Mouse (Mus musculus) G1E-ER4 (cell line): ENCODE data around the gene Nup107. TPM values are rescaled to one million over a fixed set of nuclear protein-coding genes. Genes with fewer than 3 reads are reported as not detected.

Experiments used
- GATA1 ChIP-seq: IDR thresholded peaks from one replicate; pipeline ENCODE4 v1.8.0; 2012; ENCODE audit warnings: low read length, inconsistent platforms
- polyA plus RNA-seq: library from polyadenylated mRNA; stranded (reverse); fragments of >175 nt; gene quantifications from 2 replicates; pipeline ENCODE4 v1.2.3, GENCODE M21; 2012

Nup107 gene
- polyA plus RNA-seq, 1 experiment: 78.1 TPM

DNA sequence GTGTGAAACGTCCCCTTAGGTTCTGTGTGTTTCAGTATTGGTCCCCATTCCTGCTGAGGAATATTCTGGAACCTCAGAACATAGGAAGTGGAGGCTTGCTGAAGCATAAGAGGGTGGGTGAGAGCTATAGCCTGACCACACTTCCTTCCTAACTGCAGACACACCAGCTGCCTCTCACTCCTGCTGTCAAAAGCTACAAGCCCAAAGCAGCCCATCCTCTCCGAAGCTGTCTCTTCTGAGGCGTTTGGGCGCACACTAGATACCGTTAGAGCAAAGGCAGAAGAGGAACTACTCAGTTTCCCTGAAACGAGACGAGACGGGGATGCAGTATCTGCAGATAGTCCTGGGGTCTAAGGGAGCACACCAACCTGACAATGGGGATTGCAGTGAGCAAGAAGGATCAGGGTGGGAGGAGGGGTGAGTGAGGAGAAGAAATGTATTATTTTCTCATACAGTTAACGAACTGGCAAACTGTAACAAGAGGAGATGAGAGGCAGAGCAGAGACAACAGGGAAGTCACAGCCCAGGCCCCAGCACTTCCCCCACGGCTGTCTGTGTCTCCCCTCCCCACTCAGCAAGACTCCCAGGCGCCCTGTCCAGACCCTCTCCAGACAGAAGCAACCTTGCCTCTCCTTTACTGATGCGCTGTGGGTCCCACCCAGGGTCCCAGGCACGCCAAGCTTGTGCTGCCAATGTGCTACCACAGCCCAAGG is 37.3 kb downstream of the Nup107 start:
- no peak for TF ChIP-seq GATA1

DNA sequence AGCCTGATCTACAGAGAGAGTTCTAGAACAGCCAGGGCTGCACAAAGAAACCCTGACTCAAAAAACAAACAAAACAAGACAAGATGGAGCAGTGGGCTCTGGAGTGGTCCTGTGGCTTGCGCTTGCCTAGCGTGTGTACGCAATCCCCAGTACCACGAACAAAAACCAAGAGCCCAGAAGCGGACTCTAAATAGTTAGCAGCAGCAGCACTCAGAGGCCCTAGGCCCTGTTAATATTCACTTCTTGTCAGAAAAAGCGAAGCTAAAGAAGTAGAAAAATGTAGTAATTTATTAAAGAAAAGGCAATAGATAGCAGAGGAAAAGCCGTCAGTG is 37.9 kb downstream of the Nup107 start:
- TF ChIP-seq GATA1: no peak

DNA sequence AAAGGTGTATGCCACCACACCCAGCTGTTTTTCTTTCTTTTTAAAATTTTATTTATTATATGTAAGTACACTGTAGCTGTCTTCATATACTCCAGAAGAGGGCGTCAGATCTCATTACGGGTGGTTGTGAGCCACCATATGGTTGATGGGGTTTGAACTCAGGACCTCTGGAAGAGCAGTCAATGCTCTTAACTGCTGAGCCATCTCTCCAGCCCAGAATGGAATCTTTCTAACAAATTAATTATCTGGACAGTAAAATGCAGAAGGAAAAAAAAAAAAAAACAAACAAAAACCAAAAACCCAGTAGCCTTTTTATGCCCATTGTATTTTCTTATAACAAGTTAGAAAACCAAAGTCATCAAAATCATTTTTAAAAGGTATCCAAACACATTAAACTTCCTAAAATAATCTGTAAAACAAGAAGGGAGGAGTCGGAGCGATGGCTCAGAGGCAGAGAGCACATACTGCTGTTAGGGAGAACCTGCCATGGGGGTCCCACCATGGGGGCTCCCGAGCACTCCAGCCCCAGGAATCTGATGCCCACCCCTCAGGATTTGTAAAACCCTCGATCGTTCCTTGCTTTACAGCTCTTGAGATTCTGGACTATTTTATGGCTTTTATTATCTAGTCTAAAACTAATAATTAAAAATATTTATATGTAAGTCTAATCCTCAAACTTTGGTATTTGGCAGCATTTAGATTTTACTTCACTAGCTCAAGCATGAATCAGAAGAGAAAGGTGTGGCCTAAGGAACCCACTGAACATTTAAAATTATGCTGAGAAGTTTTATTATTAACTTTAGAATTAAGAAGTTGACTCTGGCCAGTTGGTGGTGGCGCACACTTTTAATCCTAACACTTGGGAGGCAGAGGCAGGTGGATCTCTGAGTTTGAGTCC is 38.5 kb downstream of the Nup107 start:
- no peak for TF ChIP-seq GATA1

DNA sequence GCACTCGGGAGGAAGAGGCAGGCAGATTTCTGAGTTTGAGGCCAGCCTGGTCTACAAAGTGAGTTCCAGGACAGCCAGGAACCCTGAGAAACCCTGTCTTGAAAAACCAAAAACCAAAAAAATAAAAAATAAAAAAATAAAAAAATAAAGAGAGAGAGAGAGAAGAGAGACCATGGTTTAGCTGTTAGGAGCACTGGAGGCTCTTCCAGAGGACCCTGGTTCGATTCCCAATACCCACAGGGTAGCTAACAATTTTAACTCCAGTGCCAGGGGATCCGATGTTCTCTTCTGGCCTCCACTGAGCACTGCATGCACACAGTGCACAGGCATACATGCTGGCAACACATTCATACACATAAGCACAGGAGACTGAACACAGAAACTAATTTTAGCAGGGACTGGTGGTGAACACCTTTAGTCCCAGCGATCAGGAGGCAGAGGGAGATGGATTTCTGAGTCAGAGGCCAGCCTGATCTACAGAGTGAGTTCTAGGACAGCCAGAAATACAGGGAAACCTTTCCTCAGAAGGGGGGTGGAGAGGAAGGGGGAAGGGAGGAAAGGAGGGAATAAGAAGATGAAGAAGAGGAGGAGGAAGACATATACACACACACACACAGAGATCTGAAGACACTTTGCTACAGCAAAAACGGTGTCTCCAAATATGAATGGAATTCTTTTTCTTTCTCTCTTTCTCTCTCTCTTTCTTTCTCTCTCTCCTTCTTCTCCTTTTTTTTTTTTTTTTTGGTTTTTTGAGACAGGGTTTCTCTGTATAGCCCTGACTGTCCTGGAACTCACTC is 39.5 kb downstream of the Nup107 start:
- TF ChIP-seq GATA1: no peak

DNA sequence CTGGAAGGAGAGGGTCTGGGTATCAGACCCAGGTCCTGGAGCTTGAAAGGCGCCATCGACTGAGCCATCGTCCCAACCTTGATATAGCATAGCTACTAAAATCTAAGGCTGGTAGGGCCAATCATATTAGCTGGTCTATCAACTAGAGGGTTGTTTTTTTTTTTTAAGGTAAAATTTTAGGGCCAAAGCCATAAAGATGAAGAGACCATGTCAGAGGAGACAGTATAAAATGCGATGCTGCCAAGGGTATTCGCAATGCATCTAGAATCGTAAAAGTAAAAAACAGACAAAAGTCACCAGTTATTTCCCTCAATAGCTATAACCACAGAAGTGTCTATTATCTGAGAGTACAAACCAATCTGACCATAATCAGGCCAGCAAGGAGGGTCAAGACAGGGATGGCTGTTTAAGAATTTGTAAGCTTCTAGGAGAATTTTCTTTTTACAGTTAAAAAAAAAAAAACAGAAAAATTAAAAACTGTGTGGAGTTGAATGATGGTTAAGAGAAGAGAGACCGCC is 40.1 kb downstream of the Nup107 start:
- no peak for TF ChIP-seq GATA1

DNA sequence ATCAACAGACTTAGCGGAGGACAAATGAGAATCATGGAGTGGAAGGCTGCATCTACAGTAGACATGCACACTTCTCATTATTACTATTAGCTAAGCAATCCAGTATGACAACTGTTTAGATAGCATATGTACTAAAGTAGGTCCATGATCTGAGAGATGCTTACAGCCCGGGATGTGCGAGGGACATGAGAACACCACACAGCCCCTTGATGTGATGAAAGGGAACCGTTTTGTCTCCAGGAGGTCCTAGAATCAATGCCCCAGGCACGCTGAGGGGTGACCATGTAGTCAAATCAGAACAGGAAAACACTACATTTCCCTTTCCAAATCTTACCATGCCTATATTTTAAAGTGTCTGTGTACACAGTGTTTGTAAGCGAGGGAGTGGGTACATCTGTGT is 40.8 kb downstream of the Nup107 start:
- no peak for TF ChIP-seq GATA1

DNA sequence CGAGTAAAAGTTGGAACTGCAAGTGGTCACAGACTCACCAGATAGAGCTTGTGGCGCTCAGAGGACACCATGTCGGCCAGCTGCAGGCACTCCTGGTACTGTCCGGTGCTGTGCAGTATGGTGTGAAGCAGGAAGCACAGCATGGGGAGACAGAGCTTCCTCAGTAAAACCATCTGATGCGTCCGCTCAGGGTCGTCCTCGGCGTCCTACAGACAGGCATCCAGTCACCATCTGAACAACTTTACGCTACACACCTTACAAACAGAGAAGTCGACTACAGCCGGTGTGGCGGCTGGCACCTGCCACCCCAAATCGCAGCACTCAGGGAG is 41.3 kb downstream of the Nup107 start:
- no peak for TF ChIP-seq GATA1

DNA sequence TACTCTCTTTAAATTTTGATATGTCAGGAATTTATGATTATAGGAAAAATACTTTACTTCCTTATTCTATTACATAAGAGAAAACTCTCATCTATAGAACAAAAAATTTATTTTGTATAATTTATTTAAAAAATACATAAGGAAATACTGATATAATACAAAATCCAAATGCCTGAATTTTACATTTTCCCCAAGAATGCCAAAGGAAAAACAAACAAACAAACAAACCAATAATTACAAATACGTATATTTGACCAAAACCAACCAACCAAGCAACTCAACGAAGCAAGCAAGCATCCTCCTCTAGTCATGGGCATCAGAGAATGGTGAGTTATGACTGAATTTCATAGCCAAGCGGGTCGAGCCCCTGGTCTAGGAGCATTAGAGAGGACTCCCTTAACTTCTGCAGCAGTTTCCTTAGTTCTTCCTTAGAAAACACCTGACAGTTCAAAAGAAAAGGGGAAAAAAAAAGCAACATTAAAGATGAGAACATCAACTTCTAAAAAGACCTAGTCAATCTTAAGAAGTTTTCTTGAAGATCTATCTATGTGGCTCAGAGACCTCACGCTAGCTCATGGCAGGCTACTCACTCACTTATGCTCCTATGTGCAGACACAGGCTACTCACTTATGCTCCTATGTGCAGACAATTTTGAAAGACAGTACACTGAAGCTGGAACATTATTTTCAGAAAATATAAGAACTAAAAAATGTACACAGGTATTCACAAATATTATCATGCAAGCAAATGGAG is 41.8 kb downstream of the Nup107 start:
- TF ChIP-seq GATA1: no peak

DNA sequence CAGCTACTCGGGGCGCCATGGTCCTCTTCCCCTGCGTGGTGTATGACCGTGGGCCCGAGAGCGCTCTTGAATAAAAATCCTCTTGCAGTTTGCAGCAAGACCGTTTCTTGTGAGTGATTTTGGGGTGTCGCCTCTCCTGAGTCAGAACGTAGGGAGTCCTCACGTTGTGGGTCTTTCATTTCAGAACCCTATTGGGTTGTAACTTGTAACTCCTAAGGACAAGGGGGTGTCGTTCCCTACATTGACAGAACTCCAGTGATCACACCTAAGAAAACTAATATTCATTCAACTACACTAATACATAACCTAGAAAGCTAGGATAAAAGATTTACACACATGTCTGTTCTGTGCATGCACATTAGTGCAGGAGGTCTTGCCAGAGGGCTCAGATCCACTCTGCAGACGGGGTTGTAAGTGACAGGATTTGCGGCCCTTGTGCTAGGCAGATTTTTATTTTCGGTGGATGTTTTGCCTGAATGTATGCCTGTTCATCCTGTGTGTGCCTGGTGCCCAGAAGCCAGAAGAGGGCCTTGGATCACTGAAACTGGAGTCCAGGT is 42.6 kb downstream of the Nup107 start:
- TF ChIP-seq GATA1: no peak

DNA sequence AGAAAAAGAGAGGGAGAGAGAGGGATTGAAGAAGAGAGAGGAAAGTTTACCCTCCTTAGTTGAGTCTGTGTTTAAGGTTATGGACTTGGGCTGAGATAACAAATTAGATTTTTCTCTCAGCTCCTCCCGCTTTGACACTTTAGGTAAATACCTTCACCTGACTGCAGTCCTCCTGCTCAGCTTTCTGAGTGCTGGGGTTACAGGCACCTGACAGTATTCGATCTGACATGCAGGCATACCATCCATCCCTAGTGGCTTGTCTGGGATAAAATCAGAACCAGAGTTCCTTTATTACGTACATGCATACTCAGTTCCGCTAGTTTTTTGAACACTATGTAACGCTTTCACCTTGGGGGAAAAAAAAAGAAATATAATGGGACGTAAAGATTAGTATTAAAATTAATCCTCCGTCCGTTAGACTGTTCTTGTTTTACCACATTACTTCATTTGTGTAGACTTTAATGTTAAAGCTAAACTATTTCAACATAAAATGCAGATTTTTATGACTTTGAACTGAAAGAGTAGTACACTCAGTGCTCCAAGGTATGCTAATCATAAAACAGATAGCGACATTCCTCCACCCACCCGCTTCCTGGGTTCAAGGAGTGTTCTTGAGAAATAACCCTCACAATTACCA is 43.3 kb downstream of the Nup107 start:
- no peak for TF ChIP-seq GATA1

DNA sequence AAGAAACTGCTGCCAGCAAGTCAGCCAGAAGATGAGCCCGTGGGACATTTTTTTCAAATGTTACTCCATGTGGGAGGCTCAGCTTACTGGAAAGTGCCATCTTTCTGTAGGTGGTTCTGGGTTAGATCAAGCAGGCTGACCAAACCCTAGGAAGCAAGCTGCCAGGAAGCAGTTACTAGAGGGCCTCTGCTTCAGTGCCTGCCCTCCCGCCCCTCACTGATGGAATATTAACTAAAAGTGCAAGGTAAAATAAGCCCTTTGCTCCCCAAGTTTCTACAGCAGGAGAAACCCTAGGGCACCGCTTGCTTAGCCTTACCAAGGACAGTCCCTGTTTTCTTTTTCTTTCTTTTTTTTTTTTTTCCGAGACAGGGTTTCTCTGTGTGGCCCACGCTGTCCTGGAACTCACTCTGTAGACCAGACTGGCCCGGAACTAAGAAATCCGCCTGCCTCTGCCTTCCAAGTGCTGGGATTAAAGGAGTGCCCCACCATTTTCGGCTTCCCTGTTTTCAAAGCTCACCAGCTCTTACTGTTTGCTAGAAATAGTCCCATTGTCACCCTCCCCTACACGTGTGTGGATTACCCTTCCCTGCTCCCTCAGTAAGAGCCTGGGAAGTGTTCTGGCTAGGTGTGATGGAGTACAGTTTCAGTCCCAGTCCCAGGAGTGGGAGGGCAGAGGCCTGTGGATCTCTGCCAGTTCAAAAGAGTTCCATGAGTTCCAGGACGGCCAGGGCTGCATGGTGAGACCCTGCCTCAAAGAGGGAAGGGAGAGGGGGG is 44.0 kb downstream of the Nup107 start:
- no peak for TF ChIP-seq GATA1

DNA sequence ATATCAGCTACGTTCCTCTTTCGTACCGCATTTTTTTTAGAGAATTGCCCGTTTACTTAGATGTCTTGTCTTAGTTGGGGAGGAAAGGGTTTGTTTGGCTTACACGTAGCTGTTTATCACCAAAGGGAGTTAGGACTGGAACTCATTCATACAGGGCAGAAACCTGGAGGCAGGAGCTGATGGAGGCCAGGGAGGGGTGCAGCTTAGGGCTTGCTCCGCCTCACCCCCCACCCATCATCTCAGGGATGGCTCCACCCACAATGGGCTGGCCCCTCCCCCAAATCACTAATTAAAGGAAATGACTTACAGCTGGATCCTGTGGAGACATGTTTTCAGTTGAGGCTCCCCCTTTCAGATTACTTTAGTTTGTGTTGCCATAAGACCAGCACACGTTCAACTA is 44.8 kb downstream of the Nup107 start:
- no peak for TF ChIP-seq GATA1

DNA sequence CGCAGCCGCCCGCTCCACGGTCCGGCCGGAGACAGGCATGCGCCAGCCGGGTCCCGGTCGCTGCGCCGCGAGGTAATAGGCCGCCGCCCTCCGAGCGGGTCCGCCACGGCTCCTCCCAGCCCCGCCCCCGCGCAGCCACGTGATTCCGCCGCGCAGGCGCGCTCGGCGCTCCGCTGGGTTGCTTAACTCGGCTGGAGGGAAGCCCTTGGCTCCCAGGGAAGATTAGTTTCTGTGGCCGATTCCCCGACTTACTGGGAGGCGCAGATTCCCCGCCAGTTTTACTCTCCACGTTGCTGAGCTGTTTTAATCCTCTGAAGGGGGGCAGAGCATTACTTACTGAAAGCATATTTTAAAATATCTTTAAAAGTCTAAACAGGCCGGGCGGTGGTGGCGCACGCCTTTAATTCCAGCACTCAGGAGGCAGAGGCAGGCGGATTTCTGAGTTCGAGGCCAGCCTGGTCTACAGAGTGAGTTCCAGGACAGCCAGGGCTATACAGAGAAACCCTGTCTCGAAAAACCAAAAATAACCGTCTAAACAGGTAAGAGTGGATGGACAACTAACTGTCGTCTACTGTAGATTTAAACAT is 46.1 kb downstream of the Nup107 start, which contains the start of gene Slc35e3:
Slc35e3 (minus strand) TSS at position 69 of the 587 bp plus-strand sequence.
- TF ChIP-seq GATA1: no peak
